Mouse (Mus musculus) G1E (cell line): ENCODE data around the gene Dohh.

Experiments used
- CTCF ChIP-seq: IDR thresholded peaks from 2 replicates; pipeline ENCODE4 v1.5.1; 2012; ENCODE audit warnings: low read depth, low read length, inconsistent platforms, mixed read lengths
- GATA1 ChIP-seq: IDR thresholded peaks from 2 replicates; pipeline ENCODE4 v1.6.1; 2012; ENCODE audit warnings: borderline replicate concordance, low read length, inconsistent platforms, mixed read lengths
- POLR2AphosphoS5 ChIP-seq: IDR thresholded peaks from 2 replicates; pipeline ENCODE4 v1.6.1; 2012; ENCODE audit warnings: low read depth, low read length, inconsistent platforms; ENCODE audit not compliant: insufficient replicate concordance
- TAL1 ChIP-seq: conservative IDR thresholded peaks from 2 replicates; pipeline ENCODE4 v1.6.1; 2012; ENCODE audit warnings: low read depth, low read length, inconsistent platforms, mixed read lengths

GRCm38 (mm10) chr10:81395865-81396264 lies 11.6 kb downstream of the Dohh start:
- no peak for TF ChIP-seq CTCF
- no peak for TF ChIP-seq TAL1
- TF ChIP-seq GATA1 = no peak
- TF ChIP-seq POLR2AphosphoS5 = no peak
